Mouse (Mus musculus) cerebellum, postnatal 14 days (tissue): ENCODE data around the gene Prelid1.

ENCODE experiments used
- DNase-seq, 2 experiments: peaks; one replicate each; pipeline ENCODE4 v3.0.0; 2021; ENCODE audit warnings: mixed read lengths in 2 of 2

The Prelid1 gene

DNA sequence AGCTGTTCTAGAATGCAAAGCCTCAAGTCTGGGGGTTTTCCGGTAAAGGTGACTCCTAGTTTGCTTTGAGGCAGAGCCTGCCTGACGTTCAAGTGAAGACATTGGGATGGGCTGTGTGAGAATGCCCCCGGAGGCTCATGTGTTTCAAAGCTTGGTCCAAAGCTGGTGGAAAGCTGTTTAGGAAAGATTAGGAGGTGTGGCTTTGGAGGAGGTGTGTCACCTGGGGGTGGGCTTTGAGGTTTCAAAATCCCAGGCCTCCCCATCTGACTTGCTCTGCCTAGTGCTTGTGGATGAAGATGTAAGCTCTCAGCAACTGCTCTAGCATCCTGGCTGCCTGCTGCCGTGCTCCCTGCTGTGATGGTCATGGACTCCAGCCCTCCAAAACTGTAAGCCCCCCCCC, 15.4 kb downstream of the Prelid1 start:
- no peak for DNase-seq

DNA sequence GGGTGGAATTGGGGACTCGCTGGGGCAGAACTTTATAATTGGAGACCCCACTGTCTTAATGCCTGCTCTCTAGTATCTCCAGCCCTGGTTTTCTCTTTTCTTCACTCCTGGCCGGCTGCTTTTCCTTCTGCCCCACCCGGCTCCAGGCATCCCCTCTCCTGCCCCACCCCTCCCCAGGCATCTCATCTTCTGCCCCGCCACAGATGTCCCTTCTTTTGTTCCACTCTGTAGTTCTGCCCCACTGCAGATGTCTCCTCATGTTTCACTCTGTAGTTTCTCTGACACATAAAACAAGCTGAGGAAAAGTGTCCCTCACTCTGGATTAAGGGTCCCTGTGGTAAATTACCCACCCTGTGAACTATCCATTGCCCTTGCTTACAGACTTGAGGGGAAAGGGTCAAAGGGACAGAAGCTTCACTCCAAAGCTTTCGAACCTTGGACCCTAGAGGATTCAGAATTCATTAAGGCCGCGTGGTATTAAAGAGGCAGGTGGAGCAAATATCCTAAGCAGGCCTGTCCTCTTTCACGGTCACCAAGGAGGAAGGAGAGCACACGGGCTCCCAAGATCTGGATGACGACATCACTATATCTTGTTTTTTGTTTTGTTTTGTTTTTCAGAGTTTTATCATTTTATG, 17.2 kb downstream of the Prelid1 start:
- no peak for DNase-seq

DNA sequence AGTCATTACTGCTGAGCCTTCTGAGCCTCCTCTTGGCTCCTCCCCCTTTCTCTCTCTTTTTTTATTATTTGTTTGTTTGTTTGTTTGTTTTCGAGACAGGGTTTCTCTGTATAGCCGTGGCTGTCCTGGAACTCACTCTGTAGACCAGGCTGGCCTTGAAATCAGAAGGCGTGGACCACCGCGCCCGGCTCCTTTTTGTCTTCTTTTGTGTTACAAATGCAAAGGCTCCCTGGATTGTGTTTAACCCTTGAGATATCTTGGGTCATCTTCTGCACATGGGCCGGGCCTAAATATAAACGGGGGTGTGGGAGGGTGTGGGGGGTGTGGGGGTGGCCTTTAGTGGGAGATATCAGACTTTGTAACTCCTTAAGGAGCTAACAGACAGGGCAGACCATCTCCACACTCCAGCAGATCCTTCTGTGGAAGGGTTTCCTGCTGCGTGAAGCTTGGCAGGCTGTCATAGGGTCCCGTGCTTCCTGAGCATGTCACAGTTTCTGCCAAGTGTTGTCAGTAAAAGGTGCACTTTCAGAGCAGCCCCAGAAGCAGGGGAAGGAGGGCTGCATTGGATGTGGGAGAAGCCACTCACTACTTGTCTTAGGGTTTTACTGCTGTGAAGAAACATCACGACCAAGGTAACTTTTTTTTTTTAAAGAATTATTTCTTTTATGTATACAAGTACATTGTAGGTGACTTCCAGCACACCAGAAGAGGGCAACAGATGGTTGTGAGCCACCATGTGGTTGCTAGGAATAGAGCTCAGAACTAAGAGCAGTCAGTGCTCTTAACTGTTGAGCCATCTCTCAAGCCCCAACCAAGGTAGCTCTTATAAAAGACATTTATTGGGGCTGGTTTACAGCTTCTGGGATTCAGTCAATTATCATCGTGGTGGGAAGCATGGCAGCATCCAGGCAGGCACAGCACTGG, 18.1 kb downstream of the Prelid1 start:
- DNase-seq = peak; percentile 57 to 68

DNA sequence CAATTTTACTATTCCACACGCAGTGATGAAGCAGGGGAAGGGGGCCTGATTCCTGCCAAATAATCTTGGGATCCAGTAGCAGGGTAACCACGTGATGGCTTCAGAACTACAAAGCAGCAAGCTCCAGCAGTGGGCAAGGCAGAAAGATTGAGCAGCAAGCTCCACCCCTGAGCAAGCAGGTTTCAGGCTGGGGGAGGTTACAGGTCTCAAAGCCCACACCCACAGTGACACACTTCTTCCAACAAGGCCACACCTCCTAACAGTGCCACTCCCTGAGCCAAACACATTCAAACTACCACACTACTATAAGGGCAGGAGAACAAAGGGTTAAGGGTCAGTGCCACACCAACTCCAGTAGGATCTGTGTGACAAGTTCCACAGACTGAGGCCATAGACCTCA, 19.0 kb downstream of the Prelid1 start:
- no peak for DNase-seq

DNA sequence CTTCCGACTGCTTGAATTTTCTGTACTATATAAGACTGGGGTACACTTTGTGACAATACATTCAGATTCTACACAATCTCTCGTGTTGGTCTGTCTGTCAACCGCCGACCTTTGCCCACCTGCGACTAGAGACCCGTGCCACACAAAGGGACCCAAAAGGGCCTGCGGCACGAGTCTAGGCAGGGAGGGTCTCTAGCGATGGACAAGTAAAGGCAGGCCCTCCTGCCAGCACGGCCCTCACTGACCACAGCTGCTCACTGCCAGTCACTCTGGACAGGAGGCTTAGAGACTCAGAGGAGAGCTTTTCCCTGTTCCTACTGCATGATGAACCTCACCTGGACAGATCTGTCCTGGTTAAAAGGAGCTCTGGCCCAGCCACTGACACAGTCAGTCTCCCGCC, 22.2 kb downstream of the Prelid1 start:
- DNase-seq = no peak

DNA sequence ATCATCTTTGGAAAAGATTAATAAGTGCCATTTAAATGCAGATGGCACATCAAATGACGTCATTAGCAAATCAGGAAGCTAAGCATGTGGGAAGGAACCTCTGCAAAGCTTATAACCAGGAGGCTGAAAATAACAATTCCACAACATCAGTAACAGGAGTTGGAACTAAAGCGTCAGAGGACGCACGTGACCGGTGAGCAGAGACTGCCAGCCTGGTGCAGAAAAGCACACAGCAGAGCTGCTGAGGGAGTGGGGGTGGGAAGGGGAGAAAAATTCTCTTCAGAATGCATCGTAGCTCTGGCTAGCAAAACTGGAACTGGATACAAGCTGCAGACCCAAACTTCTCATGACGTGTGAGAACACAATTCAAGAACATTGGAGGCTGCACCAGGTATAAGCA, 24.0 kb downstream of the Prelid1 start:
- no peak for DNase-seq

DNA sequence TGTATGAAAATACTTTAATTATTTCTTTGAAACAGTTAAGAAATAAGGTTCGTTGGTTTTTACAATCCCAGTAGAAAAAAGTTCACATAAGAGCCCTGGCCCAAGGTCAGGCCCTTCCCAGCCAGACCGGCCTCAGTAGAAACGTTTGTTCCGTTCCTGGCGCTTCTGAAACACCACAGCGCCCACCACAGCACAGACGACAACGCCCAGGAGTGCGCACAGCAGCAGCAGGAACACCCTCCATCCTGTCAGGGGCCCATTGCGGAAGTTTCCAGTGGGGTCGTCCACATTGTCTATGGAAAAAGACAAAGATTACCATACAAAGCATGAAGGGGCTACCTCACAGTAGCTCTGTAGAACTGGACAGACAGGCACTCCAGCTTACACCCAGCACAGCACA, 26.4 kb downstream of the Prelid1 start:
- no peak for DNase-seq

DNA sequence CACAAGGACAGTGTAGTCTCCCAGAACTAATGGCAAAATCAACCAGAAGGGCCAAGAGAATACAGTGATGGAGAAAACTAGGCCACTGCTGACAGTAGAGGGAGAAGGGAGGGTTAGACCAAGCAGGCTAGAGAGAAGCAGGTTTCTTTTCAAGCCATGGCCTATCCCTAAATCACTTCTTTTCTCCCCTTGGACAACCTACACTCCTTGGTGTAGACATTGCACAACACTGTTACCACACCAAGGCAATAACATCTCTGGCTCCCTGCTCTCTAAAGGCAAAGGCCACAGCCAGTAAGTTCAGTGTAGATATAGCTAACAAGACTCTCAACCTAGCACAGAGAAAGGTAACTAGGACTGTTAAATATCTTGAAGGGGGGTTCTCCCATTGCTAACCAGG, 40.8 kb downstream of the Prelid1 start:
- DNase-seq = no peak

DNA sequence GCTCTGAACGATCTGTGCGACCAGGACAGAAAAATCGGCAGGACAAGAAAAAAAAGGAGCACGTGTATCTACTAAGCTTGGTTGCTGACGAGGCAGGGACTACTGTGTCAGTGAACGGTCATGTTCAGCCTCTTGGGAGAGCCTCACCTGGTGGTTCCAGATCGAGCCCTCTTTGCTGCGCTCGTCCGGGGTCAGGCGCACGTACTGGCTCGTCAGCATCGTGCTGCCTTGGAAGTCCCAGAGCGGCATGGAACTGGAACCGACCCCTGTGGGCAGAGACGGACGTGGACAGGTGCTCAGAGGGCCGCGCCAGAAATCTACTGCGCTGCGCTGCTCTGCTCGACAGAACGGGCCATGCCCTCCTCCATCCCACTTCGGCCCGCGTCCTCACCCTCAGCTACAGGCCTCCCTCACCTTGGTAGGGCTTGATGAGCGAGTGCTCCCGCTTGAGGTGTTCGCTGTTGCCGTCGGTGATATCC, 41.7 kb downstream of the Prelid1 start:
- DNase-seq = peak in 1 of 2 experiments; percentile 47

DNA sequence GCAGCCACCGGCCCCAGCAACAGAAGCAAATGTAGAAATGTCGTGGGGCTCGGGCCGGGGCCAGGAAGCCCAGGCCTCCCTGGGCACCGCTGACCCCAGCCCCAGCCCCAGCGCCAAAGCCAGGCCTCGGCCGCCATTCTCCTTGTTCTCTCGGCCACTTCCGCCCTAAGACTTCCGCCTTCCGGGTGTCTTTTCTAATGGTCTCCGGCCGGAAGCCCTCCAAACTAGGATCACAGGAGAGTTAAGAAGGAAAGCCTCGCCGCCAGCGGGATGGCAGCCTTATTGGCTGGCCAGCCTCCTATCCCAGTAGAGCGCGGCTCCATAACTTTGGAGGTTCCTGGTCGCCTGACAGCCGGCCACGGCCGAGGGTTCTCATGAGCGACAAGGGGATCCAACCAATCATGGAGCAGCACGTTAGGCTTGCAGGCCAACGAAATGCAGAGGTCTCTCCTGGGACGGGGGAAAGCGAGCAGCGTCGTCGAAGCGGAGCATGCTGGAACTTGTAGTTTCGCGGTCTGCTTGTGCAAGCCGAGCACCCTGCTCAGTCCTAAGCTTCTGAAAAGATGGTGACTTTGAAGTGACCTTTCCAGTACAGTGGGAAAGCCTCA, 42.3 kb downstream of the Prelid1 start, which contains the start of gene Lman2:
Lman2 (minus strand) TSS at position 331 of the 608 bp plus-strand sequence.
- DNase-seq = peak; percentile 95 to 97

DNA sequence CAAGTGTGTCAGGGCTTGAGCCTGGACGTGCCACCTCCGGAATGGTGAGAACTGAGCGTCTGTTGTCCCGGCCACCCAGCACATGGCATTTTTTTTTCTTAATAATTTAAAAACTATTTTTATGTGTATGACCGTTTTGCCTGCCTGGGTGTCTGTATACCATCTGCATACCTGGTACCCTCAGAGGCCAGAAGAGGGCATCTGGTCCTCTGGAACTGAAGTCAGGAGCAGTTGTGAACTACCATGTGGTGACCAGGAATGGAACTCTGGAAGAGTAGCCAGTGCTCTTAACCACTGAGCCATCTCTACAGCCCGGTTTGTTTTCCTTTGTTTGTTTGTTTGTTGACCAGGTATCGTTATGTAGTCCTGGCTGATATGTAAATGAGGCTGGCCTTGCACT, 48.1 kb downstream of the Prelid1 start:
- DNase-seq = no peak

DNA sequence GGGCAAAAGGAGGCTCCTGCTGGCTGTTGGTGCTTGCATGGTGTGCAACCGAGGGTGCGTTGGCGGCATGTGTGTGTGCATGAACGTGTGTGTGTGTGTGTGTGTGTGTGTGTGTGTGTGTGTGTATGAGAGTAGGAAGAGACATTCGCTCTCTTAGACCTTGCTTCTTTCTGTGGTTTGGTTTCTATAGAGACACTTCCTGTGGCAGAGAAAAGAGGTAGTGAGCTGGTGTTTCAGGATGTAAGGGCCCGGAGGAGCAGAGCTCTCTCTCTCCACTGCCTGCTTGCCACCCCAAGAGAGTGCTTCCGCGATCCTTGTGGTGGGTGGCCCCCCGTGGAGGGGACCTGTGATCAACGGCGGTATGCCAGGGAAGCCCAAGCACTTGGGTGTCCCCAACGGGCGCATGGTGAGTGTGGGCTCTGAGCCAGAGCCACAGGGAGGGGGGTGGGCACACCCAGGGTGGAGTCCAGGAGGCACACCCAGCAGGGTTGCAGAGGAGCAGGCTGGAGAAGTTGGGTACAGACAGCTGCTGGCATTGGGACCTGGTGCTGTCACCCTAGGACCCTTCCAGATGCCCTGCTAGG, 49.3 kb downstream of the Prelid1 start, which contains the start of gene Rgs14:
Rgs14 (plus strand) TSS at position 202 of the 584 bp plus-strand sequence.
- no peak for DNase-seq

DNA sequence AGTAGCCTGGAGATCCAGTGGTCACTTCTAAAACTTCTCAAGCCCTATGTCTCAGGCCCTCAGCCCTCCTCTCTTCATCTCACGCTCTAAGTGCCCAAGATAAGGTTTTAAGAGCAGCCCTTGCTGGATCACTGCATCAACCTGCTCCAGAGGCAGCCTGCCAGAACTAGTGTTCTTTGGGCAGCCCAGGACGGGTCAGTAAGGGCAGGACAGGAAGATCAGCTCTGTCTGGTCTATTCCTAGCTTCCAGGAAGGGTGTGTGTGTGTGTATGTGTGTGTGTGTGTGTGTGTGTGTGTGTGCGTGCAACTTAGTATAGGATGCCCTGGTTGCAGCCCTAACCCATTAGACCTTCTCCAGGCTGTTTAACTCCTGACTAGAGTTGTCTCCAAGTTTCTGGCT, 49.9 kb downstream of the Prelid1 start:
- DNase-seq = no peak

DNA sequence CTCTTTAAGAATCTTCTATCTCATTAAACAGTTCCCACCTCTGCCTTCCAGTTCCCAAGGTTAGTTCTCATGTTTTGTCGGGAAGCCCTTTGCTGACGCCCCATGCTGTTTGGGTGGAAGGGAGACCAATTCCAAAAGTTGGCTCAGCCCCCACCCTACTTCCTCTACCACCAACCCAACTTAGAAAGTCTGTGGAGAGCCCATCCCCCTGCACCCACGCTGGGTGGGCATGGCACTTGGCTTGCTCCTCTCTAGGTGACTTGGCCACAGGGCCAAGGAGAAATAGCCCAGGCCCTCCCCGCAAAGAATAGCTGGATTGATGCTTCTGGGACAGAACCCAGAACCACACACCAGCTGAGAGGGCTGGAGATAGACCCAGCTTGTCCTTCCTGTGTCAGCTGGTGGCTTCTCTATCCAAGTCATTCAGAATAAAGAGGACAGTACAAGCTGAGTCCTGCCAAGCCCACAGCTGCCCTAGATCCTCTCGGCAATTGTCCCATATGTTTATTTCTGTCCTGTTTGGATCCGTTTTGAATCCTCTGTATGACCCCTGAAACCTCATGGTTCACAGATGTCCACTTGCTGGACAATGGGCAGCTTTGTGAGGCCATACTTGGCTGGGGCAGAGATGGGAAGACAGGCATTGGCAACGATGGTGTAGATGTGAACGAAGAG, 50.8 kb downstream of the Prelid1 start:
- peak; percentile 31 to 34 for DNase-seq

DNA sequence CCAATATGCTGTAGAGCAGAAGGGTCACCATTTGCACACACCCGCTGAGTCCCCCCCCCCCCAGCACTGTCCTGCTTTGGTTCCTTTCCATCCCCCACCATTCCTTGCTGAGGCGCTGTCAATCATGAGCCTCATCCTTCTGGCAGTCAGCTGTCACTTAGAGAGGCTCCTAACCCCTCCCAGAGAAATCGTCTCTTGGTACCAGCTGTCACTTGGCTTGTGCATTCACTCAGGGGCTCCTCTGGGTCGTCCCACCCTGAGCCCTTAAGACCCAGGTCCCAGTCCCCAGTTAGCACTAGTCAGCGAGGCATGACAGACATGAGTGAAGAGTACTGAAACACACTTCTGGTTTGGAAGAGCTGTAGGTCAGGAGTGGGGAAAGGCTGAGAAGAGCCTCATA, 51.4 kb downstream of the Prelid1 start:
- DNase-seq = no peak

DNA sequence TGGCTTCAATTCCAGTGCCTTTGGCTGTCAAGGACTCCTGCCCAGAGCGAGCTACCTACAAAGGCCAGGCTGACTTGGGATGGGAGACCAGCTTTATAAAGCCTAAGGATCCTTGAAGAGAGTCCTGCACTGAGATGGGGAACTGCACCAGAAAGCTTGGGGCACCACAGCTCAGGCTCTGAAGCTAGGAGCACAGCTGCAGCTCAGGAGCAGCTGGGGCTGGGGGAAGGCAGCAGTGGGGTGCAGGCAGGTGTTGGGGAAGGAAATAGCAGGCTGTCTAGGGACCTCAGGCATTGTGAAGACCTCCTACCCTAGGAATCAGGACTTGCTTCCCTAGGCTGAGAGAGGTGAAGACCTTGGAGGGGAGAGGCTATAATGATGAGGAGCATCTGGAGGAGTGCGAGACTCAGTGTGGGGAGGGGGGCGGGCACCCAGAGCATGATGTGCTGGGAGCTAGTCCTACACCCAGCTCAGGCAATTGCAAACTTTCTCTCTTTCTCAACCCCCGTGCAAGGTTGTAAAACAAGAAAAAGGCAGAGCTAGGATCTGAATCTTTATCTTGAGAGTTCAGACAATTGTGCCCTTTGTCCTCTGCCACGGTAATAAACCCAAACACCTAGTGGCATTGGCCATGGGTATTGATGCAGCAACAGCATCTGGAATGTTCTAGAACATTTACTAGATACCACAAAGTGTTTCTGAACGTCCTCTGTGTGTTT, 54.1 kb downstream of the Prelid1 start:
- no peak for DNase-seq
